Mouse (Mus musculus) lung, adult 2 months (tissue): ENCODE measurements around the gene Ppfibp1. TPM values are rescaled to one million over a fixed set of nuclear protein-coding genes. Genes with fewer than 3 reads are reported as not detected.

ENCODE experiments used
- DNase-seq: peaks from one replicate; pipeline ENCODE4 v3.0.0; 2022
- H3K4me1 ChIP-seq: fragments of 200-500 bp; 2 replicates; pipeline ENCODE4 v1.6.1; 2011; ENCODE audit warnings: low read length; ENCODE audit not compliant: control insufficient read depth, insufficient read depth
- H3K4me3 ChIP-seq: fragments of 200-500 bp; replicated peaks from 2 replicates; pipeline ENCODE3; 2011; ENCODE audit warnings: low read depth, mild to moderate bottlenecking, control low read depth, low read length; ENCODE audit errors: extremely low read depth
- CTCF ChIP-seq: fragments of 200-500 bp; IDR thresholded peaks from 2 replicates; pipeline ENCODE4 v1.5.1; 2011; ENCODE audit warnings: mild to moderate bottlenecking, low read length, control low read depth; ENCODE audit not compliant: insufficient read depth
- POLR2A ChIP-seq: fragments of 200-500 bp; IDR thresholded peaks from 2 replicates; pipeline ENCODE4 v1.6.1; 2011; ENCODE audit warnings: low read depth, mild to moderate bottlenecking, control low read depth, low read length, borderline replicate concordance; ENCODE audit errors: extremely low read depth
- WGBS: fragments of 180-500 bp; shearing (Covaris S2); methylation state at CpG from one replicate; pipeline ENCODE4 v1.1.7; 2018; 5-methylcytosine and 5-hydroxymethylcytosine counted together
- polyA plus RNA-seq: library from polyadenylated mRNA; depleted of rRNA; stranded (reverse); fragments of >200 nt; gene quantifications from 2 replicates; pipeline ENCODE4 v1.2.3, GENCODE M21; 2012

Ppfibp1 gene
- polyA plus RNA-seq, 1 experiment: 35.1 TPM

GRCm38 (mm10) chr6:146928108-146928507 lies 39.8 kb downstream of the Ppfibp1 start:
- DNase-seq: no peak
- peaks cover 12% of the 10 kb centered on the region for H3K4me1 ChIP-seq
- 24% methylated on average over 3 of the region's 3 CpGs for WGBS
- no peak overlapping the region for H3K4me3 ChIP-seq
- TF ChIP-seq POLR2A: no peak
- TF ChIP-seq CTCF: no peak

- H3K4me3 ChIP-seq: no peak overlapping the region
- no peak for TF ChIP-seq POLR2A
- WGBS: 92% methylated on average over 2 of the region's 2 CpGs
- DNase-seq: no peak
- H3K4me1 ChIP-seq: peaks cover 12% of the 10 kb centered on the region
These were observed 40.7 kb downstream of the Ppfibp1 start for GRCm38 (mm10) chr6:146929031-146929430.

- DNase-seq: no peak
These were observed 44.8 kb downstream of the Ppfibp1 start for GRCm38 (mm10) chr6:146933123-146933522.

GRCm38 (mm10) chr6:146935957-146936356 lies 47.7 kb downstream of the Ppfibp1 start:
- no peak for DNase-seq
- peaks cover 9% of the 10 kb centered on the region for H3K4me1 ChIP-seq
- 73% methylated on average over 6 of the region's 6 CpGs for WGBS
- no peak overlapping the region for H3K4me3 ChIP-seq
- no peak for TF ChIP-seq CTCF
- TF ChIP-seq POLR2A: no peak

More at GRCm38 (mm10) chr6:146933123-146933522, 44.8 kb downstream of the Ppfibp1 start:
- 37% methylated on average over 6 of the region's 6 CpGs for WGBS
- TF ChIP-seq POLR2A (no peak), CTCF (no peak)
- Histone ChIP-seq H3K4me1 (peaks cover 5% of the 10 kb centered on the region; the same call in 1 of the 2 replicates), H3K4me3 (no peak overlapping the region)

GRCm38 (mm10) chr6:146939026-146939425 lies 50.7 kb downstream of the Ppfibp1 start:
- 61% methylated on average over 8 of the region's 8 CpGs for WGBS
- no peak for TF ChIP-seq POLR2A
- TF ChIP-seq CTCF: no peak
- Histone ChIP-seq H3K4me1 (peaks cover 9% of the 10 kb centered on the region; the same call in 1 of the 2 replicates), H3K4me3 (no peak overlapping the region)
- no peak for DNase-seq

- whole genome bisulfite sequencing: 64% methylated on average over 7 of the region's 7 CpGs
- DNase-seq: no peak
- no peak overlapping the region for H3K4me3 ChIP-seq
- TF ChIP-seq POLR2A (no peak), CTCF (no peak)
- peaks cover 19% of the 10 kb centered on the region for H3K4me1 ChIP-seq
These were observed 53.4 kb downstream of the Ppfibp1 start for GRCm38 (mm10) chr6:146941505-146942275.

GRCm38 (mm10) chr6:146944009-146944408 lies 55.7 kb downstream of the Ppfibp1 start:
- no peak overlapping the region for H3K4me3 ChIP-seq
- no peak for TF ChIP-seq CTCF
- TF ChIP-seq POLR2A: no peak
- peaks cover 19% of the 10 kb centered on the region for H3K4me1 ChIP-seq
- no peak for DNase-seq

GRCm38 (mm10) chr6:146944830-146945229 lies 56.5 kb downstream of the Ppfibp1 start:
- no peak for DNase-seq
- TF ChIP-seq CTCF (no peak), POLR2A (no peak)
- Histone ChIP-seq H3K4me3 (no peak overlapping the region), H3K4me1 (peaks cover 16% of the 10 kb centered on the region)
- WGBS: 35% methylated on average over 4 of the region's 4 CpGs

GRCm38 (mm10) chr6:146946327-146947029 lies 58.2 kb downstream of the Ppfibp1 start:
- WGBS: 61% methylated on average over 6 of the region's 6 CpGs
- H3K4me1 ChIP-seq: peaks cover 18% of the 10 kb centered on the region
- no peak for DNase-seq
- no peak overlapping the region for H3K4me3 ChIP-seq
- TF ChIP-seq POLR2A: no peak
- no peak for TF ChIP-seq CTCF
